Mouse (Mus musculus) heart, embryonic 10.5 days (tissue): Measurements from ENCODE around the gene Ptprk. TPM values are rescaled to one million over a fixed set of nuclear protein-coding genes. Genes with fewer than 3 reads are reported as not detected.

Experiments used
- DNase-seq: peaks from one replicate; pipeline ENCODE4 v3.0.0-alpha.2; 2017; ENCODE audit warnings: low spot score
- H3K27ac ChIP-seq: fragments of 300-500 bp; sonication (generic); 2 replicates; pipeline ENCODE4 v1.5.1; 2016; ENCODE audit warnings: mild to moderate bottlenecking
- H3K27me3 ChIP-seq: fragments of 300-500 bp; sonication (generic); 2 replicates; pipeline ENCODE4 v1.6.1; 2016; ENCODE audit warnings: mild to moderate bottlenecking; ENCODE audit not compliant: poor library complexity, insufficient read depth, severe bottlenecking
- H3K36me3 ChIP-seq: fragments of 300-500 bp; sonication (generic); 2 replicates; pipeline ENCODE4 v1.6.1; 2016; ENCODE audit warnings: mild to moderate bottlenecking, moderate library complexity
- H3K4me1 ChIP-seq: fragments of 300-500 bp; sonication (generic); 2 replicates; pipeline ENCODE4 v1.6.1; 2016; ENCODE audit warnings: mild to moderate bottlenecking
- H3K4me3 ChIP-seq: fragments of 300-500 bp; sonication (generic); 2 replicates; pipeline ENCODE4 v1.5.1; 2016; ENCODE audit warnings: mild to moderate bottlenecking, moderate library complexity
- H3K9me3 ChIP-seq: fragments of 300-500 bp; sonication (generic); 2 replicates; pipeline ENCODE4 v1.6.1; 2016; ENCODE audit warnings: mild to moderate bottlenecking, moderate library complexity
- WGBS: fragments of 180-500 bp; shearing (Covaris S2); methylation state at CpG from one replicate; pipeline ENCODE4 v1.1.7; 2016; 5-methylcytosine and 5-hydroxymethylcytosine counted together
- microRNA-seq: library from miRNA; unstranded; fragments of <30 nt; microRNA quantifications from one replicate; pipeline ENCODE4, GENCODE M21; 2017
- polyA plus RNA-seq: library from polyadenylated mRNA; unstranded; fragments of >200 nt; fragmentation: Nextera tagmentation; extraction: Ambion mirVana; gene quantifications from 2 replicates; pipeline ENCODE4 v1.2.1, GENCODE M21; 2016

Ptprk gene
- polyA plus RNA-seq, 1 experiment from 2014 or later: 39.0 TPM

DNA sequence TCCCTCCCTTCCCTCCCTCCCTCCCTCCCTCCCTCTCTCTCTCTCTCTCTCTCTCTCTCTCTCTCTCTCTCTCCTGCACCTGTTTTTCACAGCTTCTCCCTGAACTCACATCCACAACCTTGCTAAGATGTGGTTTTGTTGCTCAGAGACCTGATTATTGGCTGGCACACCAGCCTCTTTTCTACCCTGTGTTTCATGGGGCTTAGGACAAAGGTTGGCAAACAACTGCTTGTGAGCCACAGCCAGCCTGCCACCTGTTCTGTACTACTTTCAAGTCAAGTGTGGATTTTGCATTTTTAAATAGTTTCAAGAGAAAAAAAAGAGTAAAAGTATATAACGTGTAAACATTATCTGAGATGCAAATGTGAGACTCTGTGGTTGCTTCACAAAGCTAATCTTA, 544.8 kb downstream of the Ptprk start:
- Histone ChIP-seq H3K9me3 (no peaks in the 10 kb centered on the region), H3K27me3 (no peaks in the 10 kb centered on the region), H3K27ac (no peak overlapping the region), H3K36me3 (no peaks in the 10 kb centered on the region), H3K4me1 (no peaks in the 10 kb centered on the region), H3K4me3 (no peak overlapping the region)
- 83% methylated on average over 1 of the region's 1 CpGs for WGBS
- no peak for DNase-seq

- no peaks in the 10 kb centered on the region for H3K9me3 ChIP-seq
Observed at GRCm38 (mm10) chr10:28636096-28636495, 561.5 kb downstream of the Ptprk start.

GRCm38 (mm10) chr10:28641887-28642286, 567.3 kb downstream of the Ptprk start:
- Histone ChIP-seq H3K4me3 (no peak overlapping the region), H3K36me3 (no peaks in the 10 kb centered on the region), H3K4me1 (no peaks in the 10 kb centered on the region), H3K9me3 (no peaks in the 10 kb centered on the region), H3K27ac (no peak overlapping the region), H3K27me3 (no peaks in the 10 kb centered on the region)
- no peak for DNase-seq
- WGBS: 93% methylated on average over 2 of the region's 2 CpGs

More at GRCm38 (mm10) chr10:28636096-28636495, 561.5 kb downstream of the Ptprk start:
- H3K27ac ChIP-seq: no peak overlapping the region
- DNase-seq: no peak
- no peak overlapping the region for H3K4me3 ChIP-seq
- no peaks in the 10 kb centered on the region for H3K27me3 ChIP-seq
- H3K36me3 ChIP-seq: no peaks in the 10 kb centered on the region
- no peaks in the 10 kb centered on the region for H3K4me1 ChIP-seq

Small RNAs within 50 kb of the gene (microRNA-seq; reads per million reads assigned to microRNA genes)
- gene Gm22370: not detected
